Mouse (Mus musculus): Measurements from ENCODE around the gene Tpcn1.

Tpcn1 gene

DNA sequence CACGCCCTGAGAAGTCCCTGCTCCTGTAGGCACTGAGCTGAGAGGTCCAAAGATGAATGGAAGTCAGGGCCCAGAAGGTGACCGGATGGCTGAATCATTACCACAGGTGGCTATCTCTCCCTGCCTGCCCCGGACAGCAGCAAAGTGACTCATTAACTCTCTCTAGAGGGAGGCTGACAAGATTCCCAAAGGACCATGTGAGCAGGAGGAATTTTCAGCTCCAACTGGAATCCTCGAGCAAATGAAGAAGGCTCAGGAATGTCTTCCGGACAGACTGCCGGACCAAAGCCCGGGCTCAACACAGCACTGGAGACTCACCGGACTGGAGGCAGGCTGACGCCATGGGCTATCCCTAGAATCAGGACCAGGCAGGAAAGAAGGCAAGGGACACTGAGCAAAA, 6.5 kb downstream of the Tpcn1 start:
- ATAC-seq (ENCODE audit: insufficient number of reproducible peaks, low FRiP score, low TSS enrichment) = no peak

DNA sequence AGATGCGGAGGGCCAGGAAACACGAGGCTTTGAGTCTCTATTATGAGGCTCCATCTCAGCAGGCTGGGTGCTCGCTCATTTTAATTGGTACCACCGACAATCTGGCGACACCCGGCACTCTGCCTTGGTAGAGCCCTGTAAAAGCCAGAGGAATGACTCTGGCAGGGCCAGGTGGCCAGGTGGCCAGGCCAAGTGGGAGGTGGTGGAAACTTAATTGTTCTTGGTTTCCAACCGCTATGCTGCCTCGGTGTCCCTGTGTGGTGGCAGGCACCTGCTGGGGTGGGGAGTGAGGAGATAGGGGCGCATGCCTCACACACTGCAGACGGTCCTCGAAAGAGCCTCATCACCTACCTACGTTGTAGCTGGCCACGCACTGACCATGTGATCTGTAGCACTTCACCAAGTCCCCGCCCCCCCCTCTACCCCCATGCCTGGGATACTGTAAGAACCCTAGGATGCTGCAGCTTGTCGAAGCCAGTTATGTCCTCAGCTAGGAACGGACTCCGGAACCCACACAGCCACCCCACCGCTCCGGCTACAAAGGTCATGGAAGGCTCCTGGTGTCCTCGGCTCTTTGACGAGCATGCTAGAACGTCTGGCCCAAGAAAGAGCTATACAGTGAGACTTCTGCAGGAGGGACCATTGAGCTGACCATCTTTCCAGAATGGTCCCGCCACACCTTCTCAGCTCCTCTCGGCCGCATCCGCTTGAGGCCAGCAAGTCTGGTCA, 8.4 kb downstream of the Tpcn1 start:
- ATAC-seq (ENCODE audit: insufficient number of reproducible peaks, low FRiP score, low TSS enrichment) = peak; percentile 49; the same call in 1 of the 2 replicates

DNA sequence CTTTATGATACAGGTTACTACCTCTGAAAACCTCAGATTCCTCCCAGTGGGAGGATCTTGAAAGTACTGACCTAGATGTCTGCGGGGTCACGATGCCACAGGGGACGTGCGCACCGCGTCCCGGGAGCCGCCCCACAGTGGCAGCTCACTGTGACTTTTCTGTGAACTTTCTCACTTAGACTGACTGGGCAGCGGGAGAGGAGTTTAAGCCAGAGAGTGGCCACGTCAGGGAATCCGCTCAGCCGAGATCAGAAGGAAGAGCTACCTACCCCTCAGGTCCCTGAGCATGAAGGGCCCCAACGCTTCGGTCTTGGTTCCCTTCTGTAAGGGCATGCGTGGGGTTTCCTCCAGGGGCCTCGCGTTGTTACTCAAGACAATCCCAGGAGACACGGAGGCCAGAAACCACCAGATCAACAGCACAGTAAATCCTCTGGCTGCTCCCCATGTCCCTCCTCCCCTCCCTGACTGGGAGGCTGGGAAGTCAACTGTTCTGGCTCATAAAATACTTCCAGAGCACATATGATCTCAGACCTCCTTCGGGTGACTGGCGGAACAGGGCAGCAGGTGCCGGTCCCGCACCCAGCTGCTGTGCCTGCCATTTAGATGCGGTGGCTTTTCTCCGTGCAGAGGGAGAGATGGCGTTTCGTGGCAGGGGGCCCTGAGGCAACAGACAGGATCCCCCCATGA, 9.1 kb downstream of the Tpcn1 start:
- ATAC-seq (ENCODE audit: insufficient number of reproducible peaks, low FRiP score, low TSS enrichment) = peak; percentile 47; the same call in 1 of the 2 replicates

DNA sequence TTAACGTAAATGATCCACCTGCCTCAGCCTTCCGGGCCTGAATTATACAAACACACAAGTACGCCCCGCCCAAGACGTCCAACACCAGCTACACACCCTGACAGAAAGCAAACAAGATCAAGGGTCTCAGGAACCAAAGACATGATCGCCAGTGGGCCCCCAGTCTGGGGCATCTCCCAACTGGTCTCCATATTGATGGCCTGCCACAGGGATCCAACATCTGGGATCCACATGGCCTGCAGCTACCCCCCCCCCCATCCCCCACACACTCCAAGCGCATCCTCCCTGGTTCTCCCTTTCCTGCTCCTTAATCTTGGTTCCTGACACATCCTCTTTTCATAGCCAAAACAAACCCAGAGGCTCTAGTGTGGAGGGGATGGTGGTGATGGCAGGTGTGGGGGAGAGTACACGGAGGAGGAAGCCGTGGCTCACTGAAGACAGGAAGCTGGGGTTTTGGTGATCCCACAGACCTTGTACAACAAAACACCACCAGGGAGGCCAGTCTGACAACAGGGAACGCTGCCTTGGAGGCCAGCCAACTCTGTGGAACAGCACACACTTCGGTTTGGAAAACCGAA, 9.9 kb downstream of the Tpcn1 start:
- ATAC-seq (ENCODE audit: insufficient number of reproducible peaks, low FRiP score, low TSS enrichment) = no peak

DNA sequence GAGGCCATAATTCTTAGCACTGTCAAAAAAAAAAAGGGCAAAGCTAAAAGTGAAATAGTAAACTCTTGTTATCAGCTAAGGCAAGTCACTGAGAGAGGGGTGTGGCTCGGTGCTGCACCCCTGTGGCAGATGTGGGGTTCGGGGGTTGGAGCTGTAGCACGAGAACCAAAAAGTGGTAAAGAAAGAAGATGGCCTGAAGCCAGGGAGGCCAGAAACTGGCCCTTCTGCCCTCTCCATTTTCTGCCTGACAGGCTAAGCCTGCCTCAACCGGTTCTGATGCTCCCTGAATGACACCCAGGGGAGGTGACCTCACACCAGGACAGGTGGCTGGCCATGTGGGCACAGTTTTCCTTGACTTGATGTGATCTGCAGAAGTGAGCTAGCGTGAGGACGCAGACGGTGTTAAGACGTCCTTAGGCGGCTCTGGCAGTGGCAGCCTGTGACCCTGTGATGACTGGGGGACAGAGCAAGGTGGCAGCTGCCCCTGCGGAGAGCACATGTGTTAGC, 10.5 kb downstream of the Tpcn1 start:
- no peak for ATAC-seq (ENCODE audit: insufficient number of reproducible peaks, low FRiP score, low TSS enrichment)

DNA sequence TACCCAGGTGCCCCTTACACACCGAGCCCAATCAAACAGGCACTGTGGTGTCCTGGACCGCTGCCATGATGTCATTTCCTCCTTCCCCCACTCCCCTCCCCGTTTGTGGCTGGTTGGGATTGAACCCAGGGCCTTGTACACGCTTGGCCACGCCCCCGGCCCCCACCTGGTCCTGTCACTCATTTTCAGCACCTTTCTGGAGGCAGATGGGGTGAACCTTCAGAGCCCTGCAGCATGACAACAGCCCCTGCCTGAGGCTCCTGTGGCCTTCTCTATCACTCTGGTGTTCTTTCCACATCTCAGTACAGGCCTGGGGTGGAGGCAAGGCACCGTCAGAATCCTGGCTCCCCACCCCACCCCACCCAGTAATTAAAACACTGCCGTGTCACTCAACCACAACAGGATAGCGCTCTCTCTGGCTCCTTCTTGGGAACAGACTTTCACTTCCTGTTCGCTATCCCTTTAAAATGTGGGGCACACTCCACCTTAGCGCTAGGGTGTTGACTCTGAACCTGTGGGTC, 11.6 kb downstream of the Tpcn1 start:
- ATAC-seq (ENCODE audit: insufficient number of reproducible peaks, low FRiP score, low TSS enrichment) = no peak

DNA sequence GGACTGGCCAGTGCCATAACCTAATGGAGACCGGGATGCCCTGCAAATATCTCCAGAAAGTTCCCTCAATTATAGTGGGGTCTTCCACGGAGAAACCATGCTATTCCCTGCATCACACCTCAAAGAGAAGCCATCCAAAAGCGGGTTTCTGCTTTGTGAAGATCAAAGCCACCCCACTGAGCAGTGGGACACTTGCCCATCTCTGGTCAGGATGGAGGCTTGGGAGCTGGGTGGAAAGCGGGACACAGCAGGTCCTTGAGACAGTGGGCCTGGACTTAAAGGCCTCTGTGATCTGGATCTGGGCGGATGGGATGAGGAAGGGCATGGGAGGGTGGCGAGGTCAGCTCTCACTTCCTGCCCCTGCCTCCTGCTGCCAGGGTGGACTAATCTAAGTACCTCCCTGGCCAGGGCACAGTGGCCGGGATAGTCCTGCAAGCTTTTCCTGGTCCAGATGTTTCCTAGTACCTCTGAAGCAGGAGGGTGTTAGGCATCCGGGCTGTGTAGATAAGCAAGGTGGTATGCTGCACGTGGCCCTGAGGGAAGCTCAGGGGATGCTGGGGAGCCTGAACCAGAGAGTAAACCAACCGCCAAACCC, 13.9 kb downstream of the Tpcn1 start:
- ATAC-seq (ENCODE audit: insufficient number of reproducible peaks, low FRiP score, low TSS enrichment) = no peak

DNA sequence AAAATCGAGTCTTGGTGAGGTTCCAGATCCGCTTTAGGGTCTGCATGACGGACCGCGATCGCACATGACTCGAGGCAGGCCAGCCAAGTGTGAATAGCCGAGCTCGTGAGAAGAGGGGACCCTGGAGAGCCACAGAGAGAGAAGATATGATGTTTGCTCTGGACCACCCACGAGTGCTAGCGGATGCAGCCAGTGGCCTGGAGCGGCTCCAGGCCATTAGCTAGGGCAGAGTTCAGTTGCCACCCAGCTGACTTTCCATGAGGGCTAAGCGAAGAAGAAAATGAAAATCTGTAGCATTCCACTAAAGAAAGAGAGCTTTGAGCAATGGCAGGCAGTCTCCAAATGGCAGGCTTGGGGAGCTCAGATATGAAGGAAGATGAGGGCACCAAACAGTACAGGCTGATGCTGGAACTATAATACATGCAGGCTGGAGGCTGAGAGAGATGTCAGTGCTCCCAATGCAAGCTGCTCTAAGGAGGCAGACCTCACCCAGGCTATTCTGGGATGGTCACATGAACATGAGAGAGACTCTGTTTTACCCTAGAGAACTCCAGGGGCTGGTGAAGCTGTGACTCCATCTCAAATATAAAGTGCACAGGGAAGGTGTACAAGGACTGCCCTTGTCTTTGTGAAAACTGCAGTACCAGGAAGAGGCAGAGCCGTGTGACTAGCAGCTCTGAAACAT, 17.3 kb downstream of the Tpcn1 start:
- ATAC-seq (ENCODE audit: insufficient number of reproducible peaks, low FRiP score, low TSS enrichment) = no peak

DNA sequence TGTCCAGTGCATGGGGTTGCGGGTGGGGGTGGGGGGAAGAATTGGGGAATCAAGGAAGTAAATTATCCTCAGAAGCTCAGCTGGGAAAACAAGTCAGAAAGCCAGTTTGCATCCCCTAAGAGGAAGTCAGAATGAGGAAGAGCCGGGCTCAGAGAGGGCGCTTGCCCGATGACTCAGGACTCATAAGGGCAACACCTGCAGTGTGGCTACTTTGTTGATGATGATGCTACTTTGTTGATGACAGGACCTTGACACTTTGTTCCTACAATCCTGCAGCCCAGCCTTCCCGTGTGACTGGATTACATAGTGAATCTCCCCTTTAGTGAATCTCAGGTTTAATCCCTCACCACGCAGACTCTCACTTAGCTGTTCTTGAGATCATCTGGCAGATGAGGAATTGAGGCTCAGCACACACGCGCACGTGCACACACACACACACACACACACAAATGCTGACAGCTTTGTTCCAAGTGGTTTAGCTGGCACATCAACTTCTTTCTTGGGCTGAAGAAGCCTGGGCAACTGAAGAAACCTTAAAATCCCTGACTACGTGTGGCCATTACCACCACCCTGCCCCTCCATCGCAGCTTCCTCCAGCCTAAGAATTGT, 18.1 kb downstream of the Tpcn1 start:
- ATAC-seq (ENCODE audit: insufficient number of reproducible peaks, low FRiP score, low TSS enrichment) = no peak

DNA sequence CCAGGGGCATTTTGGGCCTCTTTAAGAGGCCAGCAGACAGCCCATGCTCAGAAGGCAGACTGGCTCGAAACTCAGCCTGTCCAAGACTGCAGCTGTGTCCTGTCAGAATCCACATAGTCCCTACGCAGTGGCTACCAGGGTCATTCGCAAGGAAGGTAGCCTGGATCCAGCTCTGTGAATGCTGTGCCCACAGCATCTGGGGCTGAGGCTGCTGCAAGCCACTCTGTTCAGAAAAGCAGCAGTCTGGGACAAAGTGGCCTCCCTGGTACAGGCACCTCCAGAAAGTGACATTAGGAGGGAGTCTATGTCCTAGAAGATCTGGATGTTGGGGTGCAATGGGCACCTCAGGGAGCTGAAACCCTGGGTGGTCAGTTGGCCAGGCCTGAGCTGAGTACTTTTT, 18.7 kb downstream of the Tpcn1 start:
- no peak for ATAC-seq (ENCODE audit: insufficient number of reproducible peaks, low FRiP score, low TSS enrichment)

DNA sequence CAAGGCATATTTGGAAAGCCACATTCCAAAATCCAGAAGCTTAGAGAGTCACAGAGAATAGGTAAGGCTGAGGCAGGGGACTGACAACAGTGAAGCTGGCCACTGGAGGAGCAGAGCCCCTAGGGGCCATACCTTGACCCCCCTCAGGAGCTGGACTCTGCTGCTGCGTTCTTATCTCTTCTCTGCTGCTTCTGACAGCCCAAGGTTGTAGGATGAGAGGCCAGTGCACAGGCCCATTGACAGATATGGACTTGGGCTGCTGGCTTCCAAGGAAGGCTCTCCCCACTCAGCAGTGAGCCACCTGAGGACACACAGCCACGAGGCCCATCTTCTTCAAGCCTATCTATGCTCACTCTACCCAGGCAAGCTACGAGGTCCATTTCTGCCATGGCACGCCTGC, 19.5 kb downstream of the Tpcn1 start:
- no peak for ATAC-seq (ENCODE audit: insufficient number of reproducible peaks, low FRiP score, low TSS enrichment)

DNA sequence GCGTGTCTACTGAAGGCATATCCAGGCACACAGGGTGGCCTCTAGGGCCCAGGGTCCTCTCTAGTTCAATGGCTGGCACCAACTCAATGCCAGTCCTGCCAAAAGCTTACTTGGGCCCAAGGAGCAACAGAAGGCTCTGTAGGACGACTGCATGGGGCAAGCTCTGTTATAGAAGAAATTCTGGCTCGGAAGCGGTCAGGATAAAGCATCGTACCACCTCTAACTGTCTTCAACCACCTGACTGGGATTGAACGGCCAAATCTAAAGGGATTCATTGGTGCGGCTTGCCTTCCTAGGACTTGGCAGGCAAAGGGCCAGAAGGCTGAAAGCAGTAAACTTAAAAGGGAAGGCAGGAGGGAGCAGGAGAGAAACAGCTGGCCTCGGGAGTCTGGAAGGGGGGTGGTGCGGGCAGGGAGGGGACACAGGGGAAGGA, 20.1 kb downstream of the Tpcn1 start:
- no peak for ATAC-seq (ENCODE audit: insufficient number of reproducible peaks, low FRiP score, low TSS enrichment)

DNA sequence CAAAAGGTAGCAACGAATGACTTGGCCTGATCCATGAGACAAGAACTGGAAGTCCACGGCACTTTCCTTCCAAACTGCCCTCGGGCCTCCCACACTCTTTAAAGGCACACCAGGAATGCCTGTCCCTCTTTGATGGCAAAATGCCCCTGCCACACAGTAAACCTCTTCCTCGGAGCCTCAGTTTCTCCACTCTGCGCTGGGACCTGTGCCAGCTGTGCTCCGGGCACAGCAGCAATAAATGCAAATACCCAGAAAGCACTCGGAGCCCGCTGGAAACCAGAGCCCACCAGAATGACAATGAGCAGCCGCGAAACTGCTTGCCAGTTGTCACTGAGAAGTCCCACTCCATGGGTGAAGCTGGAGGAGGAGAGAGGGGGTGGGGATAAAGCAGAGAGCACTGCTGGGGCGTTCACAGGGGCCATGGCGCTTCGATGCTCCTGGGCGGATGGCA, 20.7 kb downstream of the Tpcn1 start:
- no peak for ATAC-seq (ENCODE audit: insufficient number of reproducible peaks, low FRiP score, low TSS enrichment)

DNA sequence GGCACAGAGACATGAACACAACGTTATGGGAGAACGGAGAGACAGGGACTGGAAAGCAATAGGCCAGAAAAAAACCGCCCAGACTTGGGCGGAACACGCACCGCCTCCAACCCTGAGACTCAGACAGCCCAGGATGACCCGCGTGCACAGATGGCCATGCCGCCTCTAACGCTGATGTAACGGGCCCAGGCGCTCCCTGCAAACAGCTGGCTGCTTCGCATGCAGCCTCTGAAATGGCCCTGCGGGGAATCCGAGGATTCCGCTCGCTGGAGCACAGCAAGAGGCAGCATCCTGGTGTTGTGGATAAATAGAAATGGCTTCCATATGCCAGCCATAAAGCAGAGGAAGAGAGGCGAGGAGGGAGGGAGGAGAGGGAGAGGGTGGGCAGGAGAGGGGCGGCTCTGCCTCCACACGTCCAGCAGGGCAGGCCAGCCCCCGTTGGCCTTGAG, 21.2 kb downstream of the Tpcn1 start:
- no peak for ATAC-seq (ENCODE audit: insufficient number of reproducible peaks, low FRiP score, low TSS enrichment)

DNA sequence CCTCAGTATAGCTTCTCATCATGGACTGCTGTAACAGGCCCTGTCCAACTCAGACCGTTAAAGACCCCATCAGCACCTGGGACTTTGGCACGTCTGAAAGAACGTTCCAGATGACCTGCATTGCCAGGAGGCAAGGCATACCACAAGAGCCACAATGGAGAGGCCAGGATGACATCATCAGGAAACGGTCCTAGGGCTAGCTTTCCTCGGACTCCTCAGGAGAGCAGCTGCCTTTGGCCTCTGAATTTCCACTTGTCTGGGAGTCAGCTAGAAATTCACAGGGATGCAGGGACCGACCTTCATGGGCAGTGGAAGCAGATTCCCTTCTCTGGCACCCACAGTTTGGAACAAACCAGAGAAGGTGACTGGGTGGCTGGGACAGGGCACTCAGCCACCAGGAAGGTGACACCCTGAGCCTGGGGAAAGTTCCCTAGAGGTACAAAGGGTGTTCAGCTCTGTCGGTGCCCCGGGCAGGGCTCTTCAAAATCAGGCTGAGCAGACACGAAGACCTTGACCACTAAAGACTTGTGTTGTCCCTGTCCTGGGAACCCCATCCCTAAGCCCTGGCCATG, 21.7 kb downstream of the Tpcn1 start:
- no peak for ATAC-seq (ENCODE audit: insufficient number of reproducible peaks, low FRiP score, low TSS enrichment)

DNA sequence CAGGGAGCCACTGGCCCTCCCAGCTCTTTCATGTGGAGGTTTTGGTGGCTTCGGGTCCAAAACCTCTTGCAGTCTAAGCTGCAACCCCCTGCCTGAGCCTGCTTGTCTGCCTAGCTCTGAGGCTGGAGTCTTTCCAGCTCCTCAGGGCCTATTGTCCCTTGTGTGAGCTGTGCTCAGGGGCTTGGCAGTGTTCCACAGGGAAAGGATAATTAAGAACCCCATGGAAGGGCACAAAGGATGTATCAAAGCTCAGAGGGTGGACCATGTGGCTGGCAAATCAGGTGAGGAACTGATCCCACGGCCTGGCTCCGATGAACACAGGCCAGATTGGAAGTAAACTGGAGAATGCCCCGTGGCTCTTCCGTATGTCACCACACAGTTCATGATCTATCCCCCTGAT, 22.4 kb downstream of the Tpcn1 start:
- ATAC-seq (ENCODE audit: insufficient number of reproducible peaks, low FRiP score, low TSS enrichment) = peak; percentile 77

DNA sequence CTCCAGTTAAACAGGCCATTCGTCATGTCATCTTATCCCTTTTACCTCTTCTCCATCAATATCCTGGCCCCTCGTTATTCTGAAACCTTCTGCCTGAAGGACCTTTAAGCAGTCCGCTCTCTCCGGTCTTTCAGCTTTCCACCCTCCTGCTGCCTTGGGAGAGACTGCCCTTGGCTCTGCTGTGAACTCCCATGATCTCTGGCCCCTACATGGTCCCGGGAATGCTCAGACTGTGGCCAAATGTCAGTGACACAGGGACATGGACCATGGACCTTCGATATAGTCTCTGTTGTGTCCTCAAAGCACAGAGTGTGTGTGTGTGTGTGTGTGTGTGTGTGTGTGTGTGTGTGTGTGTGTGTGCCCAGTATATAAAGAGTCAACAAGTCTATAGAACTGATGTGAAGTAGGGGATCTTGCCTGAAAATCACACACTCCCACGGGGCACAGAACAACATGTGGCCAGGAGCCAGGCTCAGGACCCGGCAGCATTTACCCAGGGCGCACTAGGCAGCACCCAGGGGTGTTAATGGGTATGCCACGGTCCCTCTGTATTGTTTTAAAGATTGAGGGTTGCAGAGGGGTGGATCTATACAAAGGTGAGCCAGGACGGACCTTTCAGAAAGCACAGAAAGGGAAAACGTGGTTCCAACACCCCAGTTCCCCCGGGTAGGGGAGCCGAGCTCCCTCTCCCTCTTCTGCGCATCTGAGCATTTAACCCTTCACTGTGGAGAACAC, 23.1 kb downstream of the Tpcn1 start:
- no peak for ATAC-seq (ENCODE audit: insufficient number of reproducible peaks, low FRiP score, low TSS enrichment)

DNA sequence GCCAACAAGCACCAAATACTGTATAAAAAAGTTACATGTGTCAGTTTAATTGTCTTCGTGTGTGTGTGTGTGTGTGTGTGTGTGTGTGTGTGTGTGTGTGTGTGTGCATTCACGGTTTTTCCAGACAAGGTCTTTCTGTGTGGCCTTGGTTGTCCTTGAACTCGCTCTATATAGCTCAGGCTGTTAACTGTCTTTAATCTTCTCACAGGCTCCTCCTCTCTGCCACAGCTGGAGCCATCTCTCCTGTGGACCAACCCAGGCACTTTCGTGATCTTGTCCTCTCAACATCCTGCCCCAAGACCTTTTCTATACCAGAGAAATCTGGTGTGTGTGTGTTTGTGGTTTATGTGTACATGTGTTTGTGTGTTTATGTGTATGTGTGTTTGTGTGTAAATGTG, 24.6 kb downstream of the Tpcn1 start:
- ATAC-seq (ENCODE audit: insufficient number of reproducible peaks, low FRiP score, low TSS enrichment) = no peak

All from cerebellum, adult (tissue).